Mouse (Mus musculus) forebrain, embryonic 13.5 days (tissue): ENCODE results near the gene 2410137M14Rik. TPM values are rescaled to one million over a fixed set of nuclear protein-coding genes. Genes with fewer than 3 reads are reported as not detected.
"Not testable (repeated sequence)": the region's sequence is repeated elsewhere in the genome, so short reads cannot be mapped to it uniquely, and the experiment has no call there.

Source experiments
- ATAC-seq: fragments of 200-750 bp; cut with Nextera tagmentation; 2 replicates; pipeline ENCODE4 v1.8.0; 2017
- H3K27ac ChIP-seq: fragments of 300-500 bp; sonication (generic); 2 replicates; pipeline ENCODE4 v1.5.1; 2015; ENCODE audit warnings: inconsistent platforms, mild to moderate bottlenecking, moderate library complexity
- H3K27me3 ChIP-seq: fragments of 300-500 bp; sonication (generic); 2 replicates; pipeline ENCODE4 v1.6.1; 2015; ENCODE audit warnings: mild to moderate bottlenecking, inconsistent platforms
- H3K36me3 ChIP-seq: fragments of 300-500 bp; sonication (generic); 2 replicates; pipeline ENCODE4 v1.6.1; 2015; ENCODE audit warnings: mild to moderate bottlenecking, inconsistent platforms; ENCODE audit not compliant: poor library complexity, severe bottlenecking
- H3K4me1 ChIP-seq: fragments of 300-500 bp; sonication (generic); 2 replicates; pipeline ENCODE4 v1.6.1; 2015; ENCODE audit warnings: inconsistent platforms
- H3K4me2 ChIP-seq: fragments of 300-500 bp; sonication (generic); 2 replicates; pipeline ENCODE4 v1.6.1; 2015; ENCODE audit warnings: inconsistent platforms, mild to moderate bottlenecking, moderate library complexity
- H3K4me3 ChIP-seq: fragments of 300-500 bp; sonication (generic); 2 replicates; pipeline ENCODE4 v1.5.1; 2015; ENCODE audit warnings: mild to moderate bottlenecking, inconsistent platforms
- H3K9ac ChIP-seq: fragments of 300-500 bp; sonication (generic); 2 replicates; pipeline ENCODE4 v1.6.1; 2015; ENCODE audit warnings: mild to moderate bottlenecking, inconsistent platforms
- H3K9me3 ChIP-seq: fragments of 300-500 bp; sonication (generic); replicated peaks from 2 replicates; pipeline ENCODE4 v1.6.1; 2016; ENCODE audit warnings: inconsistent platforms
- whole genome bisulfite sequencing: fragments of 180-500 bp; shearing (Covaris S2); methylation state at CpG from one replicate; pipeline ENCODE4 v1.1.7; 2015; 5-methylcytosine and 5-hydroxymethylcytosine counted together
- polyA plus RNA-seq: library from polyadenylated mRNA; unstranded; fragments of >200 nt; fragmentation: Nextera tagmentation; extraction: Ambion mirVana; gene quantifications from 2 replicates; pipeline ENCODE4 v1.2.1, GENCODE M21; 2015

Gene 2410137M14Rik
- polyA plus RNA-seq, 1 experiment from 2014 or later, result 0.48 TPM

DNA sequence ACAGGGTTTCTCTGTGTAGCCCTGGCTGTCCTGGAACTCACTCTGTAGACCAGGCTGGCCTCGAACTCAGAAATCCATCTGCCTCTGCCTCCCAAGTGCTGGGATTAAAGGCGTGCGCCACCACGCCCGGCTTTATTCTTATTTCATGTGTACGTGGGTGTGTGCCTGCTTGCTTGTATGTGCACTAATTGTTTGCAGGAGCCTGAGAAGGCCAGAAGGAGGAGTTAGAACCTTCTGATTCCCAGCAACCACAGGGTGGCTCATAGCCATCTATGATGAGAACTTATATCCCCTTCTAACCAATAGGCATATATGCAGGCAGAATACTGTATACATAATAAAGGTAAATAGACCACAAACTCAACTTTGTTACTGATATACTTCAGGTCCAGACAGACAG is 9.6 kb upstream of the 2410137M14Rik start:
- H3K9me3 ChIP-seq, ATAC-seq, H3K36me3 ChIP-seq, H3K27ac ChIP-seq, H3K4me2 ChIP-seq, H3K9ac ChIP-seq, H3K4me3 ChIP-seq, H3K4me1 ChIP-seq: not testable (repeated sequence)
- 93% methylated on average over 6 of the region's 6 CpGs for WGBS
- H3K27me3 ChIP-seq, result peaks cover 29% of the 10 kb centered on the region

DNA sequence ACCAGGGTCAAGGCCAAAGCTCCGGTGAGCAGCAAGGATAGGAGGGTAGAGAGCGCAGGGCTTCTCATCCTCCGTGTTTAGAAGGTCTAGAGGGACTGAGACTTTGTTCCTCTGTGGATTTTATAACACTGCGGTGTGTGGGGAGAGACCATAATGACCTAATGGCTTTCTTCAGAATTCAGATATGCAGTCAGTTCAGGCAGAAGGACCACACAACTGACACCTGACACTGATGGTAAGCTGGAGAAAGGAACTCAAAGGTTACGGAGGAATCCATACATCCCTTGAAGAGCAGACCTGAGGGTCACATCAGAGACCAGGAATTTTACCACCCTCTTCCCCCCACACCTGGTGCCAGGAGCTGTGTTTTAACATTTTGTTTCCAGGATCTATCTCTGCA is 8.4 kb upstream of the 2410137M14Rik start, which contains the start of gene H2-M5:
TSS of gene H2-M5 (minus strand) at position 101 of the 400 bp plus-strand sequence.
- Histone ChIP-seq H3K4me1 (no peaks in the 10 kb centered on the region), H3K27ac (no peak within 1 kb of the TSS), H3K9me3 (no peaks in the 10 kb centered on the region), H3K36me3 (no peaks in the 10 kb centered on the region), H3K4me3 (no peak within 1 kb of the TSS), H3K4me2 (peak within 1 kb of the TSS; percentile 28), H3K27me3 (peaks cover 29% of the 10 kb centered on the region), H3K9ac (no peak within 1 kb of the TSS)
- 23% methylated on average over 5 of the region's 5 CpGs for WGBS
- no peak for ATAC-seq

DNA sequence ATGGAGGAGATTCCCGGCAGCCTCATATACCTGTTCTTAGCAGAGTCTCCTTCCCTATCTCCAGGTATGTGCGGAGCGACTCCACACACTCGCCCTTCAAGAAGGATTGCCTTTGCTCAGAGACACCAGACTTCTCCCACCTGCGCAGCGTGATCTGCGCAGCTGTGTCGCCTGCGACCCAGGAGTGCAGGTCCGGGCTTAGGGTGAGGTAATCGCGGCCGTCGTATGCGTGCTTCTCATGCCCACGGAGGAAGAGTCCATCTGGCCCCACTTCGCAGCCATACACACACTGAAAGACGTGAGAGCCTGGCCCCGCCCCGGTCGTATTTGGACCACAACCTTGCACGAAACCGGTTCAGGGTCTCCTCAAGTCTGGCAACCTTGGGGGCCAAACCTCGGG is 7.4 kb upstream of the 2410137M14Rik start:
- Histone ChIP-seq H3K36me3 (no peaks in the 10 kb centered on the region), H3K27me3 (peaks cover 29% of the 10 kb centered on the region), H3K27ac (no peak overlapping the region), H3K9ac (no peak overlapping the region), H3K4me3 (no peak overlapping the region), H3K4me2 (peak overlapping the region; percentile 28), H3K9me3 (no peaks in the 10 kb centered on the region), H3K4me1 (no peaks in the 10 kb centered on the region)
- ATAC-seq, result no peak
- 6% methylated on average over 24 of the region's 24 CpGs for WGBS

DNA sequence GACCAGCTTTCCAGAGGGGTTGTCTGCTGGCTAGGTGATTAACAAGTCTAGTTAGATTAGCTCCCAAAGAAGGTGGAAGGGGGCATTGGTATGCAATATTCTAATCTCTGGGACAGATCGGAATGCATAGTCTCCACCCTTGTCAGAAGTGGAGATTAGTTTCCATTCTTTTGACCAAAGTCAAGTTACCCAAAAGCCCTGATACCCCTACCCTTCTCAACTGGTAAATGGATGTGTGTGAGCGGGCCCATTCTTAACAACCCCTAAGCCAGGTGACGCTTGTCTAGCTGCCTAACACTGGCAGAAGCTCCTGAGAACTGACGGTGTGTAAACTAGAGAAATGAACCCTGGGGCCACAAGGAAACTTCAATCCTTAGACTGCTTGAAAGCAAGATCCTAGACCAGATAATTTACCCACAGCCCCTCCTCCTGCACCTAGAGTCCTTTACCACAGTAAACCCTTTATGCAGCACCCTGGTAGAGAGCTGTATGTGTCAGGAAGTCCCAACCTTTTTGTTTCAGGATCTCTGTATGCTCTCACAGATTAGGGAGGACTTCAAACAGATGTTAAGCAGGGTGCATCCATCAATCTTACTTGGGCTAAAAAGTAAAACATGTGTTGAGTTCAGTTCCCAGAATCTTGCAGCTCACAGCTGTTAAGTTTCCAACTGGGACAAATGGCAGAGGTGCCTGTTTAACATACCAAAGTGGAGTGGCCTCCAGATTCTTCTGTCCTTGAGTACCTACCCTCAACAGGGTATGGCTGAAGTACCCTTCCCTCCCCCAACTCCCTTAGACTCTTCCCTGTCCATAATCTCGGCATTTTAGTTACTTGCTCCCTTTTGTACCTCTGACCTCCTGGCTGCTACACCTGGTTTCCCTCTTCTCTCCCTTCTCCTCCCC is 1.5 kb upstream of the 2410137M14Rik start:
- Histone ChIP-seq H3K9me3 (no peaks in the 10 kb centered on the region), H3K27ac (no peak overlapping the region), H3K36me3 (no peaks in the 10 kb centered on the region), H3K4me2 (no peak overlapping the region), H3K27me3 (peaks cover 16% of the 10 kb centered on the region), H3K4me1 (no peaks in the 10 kb centered on the region), H3K4me3 (no peak overlapping the region), H3K9ac (no peak overlapping the region)
- ATAC-seq, result no peak
- WGBS, result 34% methylated on average over 5 of the region's 5 CpGs

DNA sequence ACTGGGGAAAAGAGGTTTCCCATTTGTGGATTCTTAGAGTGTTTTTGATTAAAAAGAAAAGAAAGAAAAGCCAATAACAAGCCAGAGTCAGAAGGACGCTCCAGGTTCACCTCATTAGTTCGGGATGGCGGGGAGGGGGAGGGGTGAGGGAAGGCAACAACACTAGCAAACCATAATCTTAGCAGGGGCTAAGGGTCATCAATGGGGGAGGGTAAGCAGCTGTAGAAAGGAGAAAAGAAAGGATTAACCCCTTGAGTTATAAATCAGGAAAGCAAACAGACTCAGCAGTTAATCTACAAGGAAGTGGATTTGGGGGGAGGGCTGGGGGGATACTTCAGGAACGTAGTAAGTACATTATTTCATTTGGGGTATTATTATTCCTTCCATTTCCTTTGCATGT is 808 bp upstream of the 2410137M14Rik start:
- H3K27me3 ChIP-seq, result peaks cover 12% of the 10 kb centered on the region; the same call in 1 of the 2 replicates
- H3K4me1 ChIP-seq, result no peaks in the 10 kb centered on the region
- 2% methylated on average over 4 of the region's 4 CpGs for WGBS
- H3K9me3 ChIP-seq, result no peaks in the 10 kb centered on the region
- H3K4me2 ChIP-seq, result no peak overlapping the region
- H3K4me3 ChIP-seq, result no peak overlapping the region
- H3K36me3 ChIP-seq, result no peaks in the 10 kb centered on the region
- H3K9ac ChIP-seq, result no peak overlapping the region
- no peak for ATAC-seq
- H3K27ac ChIP-seq, result no peak overlapping the region

DNA sequence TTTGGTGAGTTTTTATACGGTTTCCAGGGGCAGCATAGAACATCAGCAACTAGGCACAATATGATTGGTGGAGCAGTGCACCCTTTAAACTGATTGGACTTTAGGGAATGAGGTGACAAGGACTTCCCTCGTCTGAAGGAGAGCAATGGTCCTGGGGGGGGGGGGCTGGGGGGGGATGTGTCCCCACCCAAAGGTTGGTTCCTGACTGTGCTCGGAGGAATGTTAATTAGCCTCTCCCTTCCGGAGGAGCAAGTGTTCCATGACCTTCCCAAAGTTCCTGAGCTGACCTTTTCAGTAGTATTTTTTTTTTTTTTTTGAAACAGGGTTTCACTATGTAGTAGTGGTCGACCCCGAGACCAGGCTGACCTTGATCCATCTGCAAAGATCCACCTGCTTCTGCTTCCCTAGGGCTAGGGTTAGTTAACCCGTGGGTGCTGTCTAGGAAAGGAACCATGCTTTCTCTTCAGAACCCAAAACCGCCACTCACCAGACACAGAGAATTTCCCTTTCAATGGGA is 7.7 kb downstream of the 2410137M14Rik start:
- no peak overlapping the region for H3K27ac ChIP-seq
- no peak overlapping the region for H3K9ac ChIP-seq

DNA sequence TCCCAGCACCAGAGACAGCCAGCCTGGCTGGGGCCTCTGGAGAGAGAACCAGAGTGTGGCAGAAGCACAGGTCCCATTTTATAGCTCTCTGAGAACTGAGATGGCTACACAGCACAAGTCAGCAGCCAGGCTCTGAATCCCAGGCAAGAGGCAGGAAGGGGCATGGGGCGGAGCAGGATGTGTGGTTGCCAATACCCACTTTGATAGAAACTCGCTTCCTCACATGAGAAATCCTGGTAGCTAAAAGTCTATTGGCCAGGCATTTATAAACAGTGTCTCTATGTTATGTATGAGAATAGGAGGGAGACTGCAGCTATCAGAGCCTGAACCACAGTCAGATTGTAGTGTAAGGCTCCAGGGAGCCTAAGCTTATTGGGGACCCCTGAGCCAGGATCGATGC is 8.2 kb downstream of the 2410137M14Rik start:
- Histone ChIP-seq H3K4me3 (no peak overlapping the region), H3K27me3 (no peaks in the 10 kb centered on the region), H3K4me2 (no peak overlapping the region), H3K27ac (no peak overlapping the region), H3K4me1 (no peaks in the 10 kb centered on the region), H3K9ac (no peak overlapping the region), H3K36me3 (no peaks in the 10 kb centered on the region), H3K9me3 (no peaks in the 10 kb centered on the region)
- no peak for ATAC-seq
- 89% methylated on average over 3 of the region's 3 CpGs for WGBS

More for the DNA sequence above, 7.7 kb downstream of the 2410137M14Rik start:
- Histone ChIP-seq H3K27me3 (no peaks in the 10 kb centered on the region), H3K4me1 (no peaks in the 10 kb centered on the region), H3K36me3 (no peaks in the 10 kb centered on the region), H3K4me3 (no peak overlapping the region), H3K4me2 (no peak overlapping the region), H3K9me3 (no peaks in the 10 kb centered on the region)
- no peak for ATAC-seq
- WGBS, result 76% methylated on average over 8 of the region's 8 CpGs

DNA sequence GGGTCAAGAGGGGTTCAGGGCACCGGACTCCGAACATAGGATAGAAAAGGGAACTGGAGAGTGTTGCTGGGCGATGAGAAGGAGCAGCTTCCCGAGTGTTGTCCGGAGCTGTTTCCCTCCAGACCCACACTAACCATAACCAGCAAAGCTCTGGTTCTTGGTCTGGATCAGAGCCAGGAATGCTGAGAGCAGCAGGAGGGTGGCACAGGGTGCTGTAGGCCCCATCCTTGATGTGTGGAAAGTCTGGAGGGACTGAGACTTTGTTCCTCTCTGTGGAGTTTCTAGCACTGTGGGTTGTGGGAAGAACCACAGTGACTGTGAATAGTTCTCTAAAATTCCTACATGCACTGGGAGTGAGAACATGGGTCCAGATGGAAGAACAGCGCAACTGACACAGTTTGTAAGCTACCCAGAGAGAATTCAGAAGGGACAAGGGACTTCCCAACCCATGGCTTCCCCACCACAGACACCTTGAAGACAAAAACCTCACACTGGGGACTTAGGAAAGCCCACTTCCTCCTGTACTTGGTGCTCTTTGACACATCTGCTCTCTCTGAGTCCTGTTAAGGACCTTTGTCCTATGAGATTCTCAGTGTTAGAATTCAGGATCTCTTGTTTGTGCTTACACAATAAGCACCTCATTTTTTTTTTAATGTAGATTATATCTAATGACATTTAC is 9.7 kb downstream of the 2410137M14Rik start:
- Histone ChIP-seq H3K27me3 (no peaks in the 10 kb centered on the region), H3K4me2 (no peak overlapping the region), H3K4me1 (no peaks in the 10 kb centered on the region), H3K9me3 (no peaks in the 10 kb centered on the region), H3K4me3 (no peak overlapping the region), H3K9ac (no peak overlapping the region), H3K27ac (no peak overlapping the region), H3K36me3 (no peaks in the 10 kb centered on the region)
- WGBS, result 86% methylated on average over 6 of the region's 6 CpGs
- no peak for ATAC-seq

DNA sequence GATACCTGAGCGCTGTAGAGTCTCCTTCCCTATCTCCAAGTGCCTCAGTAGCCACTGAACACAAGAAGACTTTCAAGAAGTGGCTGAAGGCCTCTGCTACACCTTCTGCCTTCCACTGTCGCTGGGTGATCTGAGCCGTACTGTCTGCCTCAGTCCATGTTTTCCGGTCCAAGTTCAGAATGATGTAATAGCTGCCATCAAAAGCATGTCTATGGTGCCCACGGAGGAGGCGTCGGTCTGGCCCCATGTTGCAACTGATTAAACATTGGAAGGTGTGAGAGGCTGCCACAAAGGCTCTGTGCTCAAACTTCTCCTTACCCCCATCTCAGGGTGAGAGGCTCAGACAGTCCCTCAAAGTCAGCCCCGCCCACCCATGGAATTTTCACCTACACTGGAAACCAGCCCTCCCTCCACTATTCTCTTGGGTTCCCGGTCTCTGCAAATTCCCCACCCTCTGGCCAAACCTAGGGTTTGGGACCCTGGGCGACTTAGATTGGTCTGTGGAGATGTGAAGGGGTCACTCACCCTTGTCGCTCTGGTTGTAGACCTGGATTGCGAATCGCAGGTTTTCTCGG is 10.6 kb downstream of the 2410137M14Rik start:
- Histone ChIP-seq H3K9me3 (no peaks in the 10 kb centered on the region), H3K4me1 (no peaks in the 10 kb centered on the region), H3K9ac (no peak overlapping the region), H3K27ac (no peak overlapping the region), H3K4me2 (no peak overlapping the region), H3K4me3 (no peak overlapping the region), H3K36me3 (no peaks in the 10 kb centered on the region), H3K27me3 (no peaks in the 10 kb centered on the region)
- 87% methylated on average over 14 of the region's 14 CpGs for WGBS
- no peak for ATAC-seq

DNA sequence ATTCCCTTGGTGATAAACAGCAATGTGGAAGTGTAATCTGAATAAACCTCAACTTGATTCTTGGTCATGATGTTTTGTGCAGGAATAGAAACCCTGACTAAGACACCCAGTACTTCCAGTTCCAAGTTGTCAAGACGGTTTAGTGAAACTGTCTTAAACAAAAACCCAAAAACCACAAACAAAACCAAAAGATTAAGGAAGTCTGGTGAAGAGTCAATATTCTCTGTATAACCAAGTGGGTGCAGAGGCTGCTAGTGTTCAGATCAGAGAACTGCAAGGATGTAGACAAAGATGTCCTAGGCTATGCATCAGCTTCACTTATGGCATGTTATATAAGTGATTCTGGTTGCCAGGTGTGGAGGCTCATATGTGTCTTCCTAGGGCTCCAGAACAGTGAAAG is 14.2 kb downstream of the 2410137M14Rik start:
- no peaks in the 10 kb centered on the region for H3K9me3 ChIP-seq
- H3K27ac ChIP-seq, result no peak overlapping the region
- no peak for ATAC-seq
- no peaks in the 10 kb centered on the region for H3K36me3 ChIP-seq
- H3K4me2 ChIP-seq, result no peak overlapping the region
- no peak overlapping the region for H3K4me3 ChIP-seq
- WGBS, result 84% methylated on average over 1 of the region's 1 CpGs
- no peaks in the 10 kb centered on the region for H3K4me1 ChIP-seq
- H3K9ac ChIP-seq, result no peak overlapping the region
- H3K27me3 ChIP-seq, result no peaks in the 10 kb centered on the region

DNA sequence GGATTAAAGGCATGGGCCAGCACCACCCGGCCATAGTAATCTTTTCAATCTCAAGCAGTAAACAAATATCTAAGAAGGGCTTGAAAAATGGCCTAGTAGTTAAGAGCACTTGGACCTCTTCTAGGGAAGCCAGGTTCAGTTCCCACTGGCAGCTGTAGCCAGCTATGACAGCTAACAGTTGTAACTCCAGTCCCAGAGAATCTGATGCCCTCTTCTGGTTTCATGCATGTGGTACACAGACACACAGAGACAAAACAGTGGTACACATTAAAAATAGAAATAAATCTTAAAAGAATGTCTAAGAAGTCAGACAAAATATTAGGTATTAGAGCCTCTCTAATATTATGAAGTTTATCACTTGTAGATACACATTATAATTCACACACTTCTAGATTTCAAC is 19.9 kb downstream of the 2410137M14Rik start:
- H3K27me3 ChIP-seq, result no peaks in the 10 kb centered on the region
- no peak overlapping the region for H3K27ac ChIP-seq
- WGBS, result 76% methylated on average over 1 of the region's 1 CpGs
- H3K4me3 ChIP-seq, result no peak overlapping the region
- H3K36me3 ChIP-seq, result peaks cover 5% of the 10 kb centered on the region; the same call in 1 of the 2 replicates
- H3K4me1 ChIP-seq, result peaks cover 23% of the 10 kb centered on the region
- ATAC-seq, result no peak
- no peaks in the 10 kb centered on the region for H3K9me3 ChIP-seq
- no peak overlapping the region for H3K9ac ChIP-seq
- H3K4me2 ChIP-seq, result no peak overlapping the region

DNA sequence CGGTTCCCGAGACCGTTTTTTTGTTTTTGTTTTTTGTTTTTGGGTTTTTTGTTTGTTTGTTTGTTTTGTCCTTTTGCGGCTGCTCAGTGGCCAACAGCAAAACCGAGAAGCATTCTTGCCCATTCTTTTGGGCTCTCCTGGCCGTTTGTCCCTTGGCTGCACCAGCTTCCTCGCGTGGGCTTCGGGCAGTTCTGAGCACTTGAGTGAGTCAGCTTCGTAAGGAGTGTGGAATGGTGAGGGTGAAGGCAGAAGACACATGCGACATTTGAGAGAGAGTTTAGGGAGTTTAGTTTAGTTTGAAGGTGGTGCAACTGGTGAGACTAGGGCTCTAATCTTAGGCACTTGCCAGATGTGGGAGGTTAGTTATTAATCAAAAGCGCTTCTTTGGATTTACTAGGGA is 22.2 kb downstream of the 2410137M14Rik start:
- Histone ChIP-seq H3K36me3 (peaks cover 14% of the 10 kb centered on the region; the same call in 1 of the 2 replicates), H3K4me2 (peak overlapping the region; percentile 83), H3K27ac (peak overlapping the region; percentile 44; the same call in 1 of the 2 replicates), H3K4me1 (peaks cover 23% of the 10 kb centered on the region), H3K9ac (peak overlapping the region; percentile 73), H3K27me3 (no peaks in the 10 kb centered on the region), H3K4me3 (peak overlapping the region; percentile 56), H3K9me3 (no peaks in the 10 kb centered on the region)
- no peak; the same call in 1 of the 2 replicates for ATAC-seq
- WGBS, result 13% methylated on average over 12 of the region's 12 CpGs
